Mouse (Mus musculus) liver, embryonic 12.5 days (tissue): Measurements from ENCODE around the gene Plekhf1. TPM values are rescaled to one million over a fixed set of nuclear protein-coding genes. Genes with fewer than 3 reads are reported as not detected.

Experiments
- ATAC-seq: fragments of 200-750 bp; cut with Nextera tagmentation; 2 replicates; pipeline ENCODE4 v1.8.0; 2017; ENCODE audit warnings: moderate number of reproducible peaks, mild to moderate bottlenecking, moderate library complexity
- H3K27ac ChIP-seq: fragments of 300-500 bp; sonication (generic); 2 replicates; pipeline ENCODE4 v1.5.1; 2016; ENCODE audit warnings: mild to moderate bottlenecking
- H3K27me3 ChIP-seq: fragments of 300-500 bp; sonication (generic); replicated peaks from 2 replicates; pipeline ENCODE4 v1.6.1; 2016; ENCODE audit warnings: mild to moderate bottlenecking, moderate library complexity
- H3K36me3 ChIP-seq: fragments of 300-500 bp; sonication (generic); 2 replicates; pipeline ENCODE4 v1.6.1; 2016; ENCODE audit warnings: mild to moderate bottlenecking, moderate library complexity
- H3K4me1 ChIP-seq: fragments of 300-500 bp; sonication (generic); 2 replicates; pipeline ENCODE4 v1.6.1; 2016
- H3K4me2 ChIP-seq: fragments of 300-500 bp; sonication (generic); 2 replicates; pipeline ENCODE4 v1.6.1; 2016; ENCODE audit warnings: mild to moderate bottlenecking, moderate library complexity
- H3K4me3 ChIP-seq: fragments of 300-500 bp; sonication (generic); 2 replicates; pipeline ENCODE4 v1.5.1; 2016; ENCODE audit warnings: mild to moderate bottlenecking, moderate library complexity
- H3K9ac ChIP-seq: fragments of 300-500 bp; sonication (generic); 2 replicates; pipeline ENCODE4 v1.6.1; 2016; ENCODE audit warnings: mild to moderate bottlenecking, moderate library complexity
- H3K9me3 ChIP-seq: fragments of 300-500 bp; sonication (generic); replicated peaks from 2 replicates; pipeline ENCODE4 v1.6.1; 2016; ENCODE audit warnings: mild to moderate bottlenecking, moderate library complexity
- WGBS: fragments of 180-500 bp; shearing (Covaris S2); methylation state at CpG from one replicate; pipeline ENCODE4 v1.1.7; 2016; ENCODE audit not compliant: insufficient replicate concordance; 5-methylcytosine and 5-hydroxymethylcytosine counted together
- polyA plus RNA-seq: library from polyadenylated mRNA; unstranded; fragments of >200 nt; fragmentation: Nextera tagmentation; extraction: Ambion mirVana; gene quantifications from 2 replicates; pipeline ENCODE4 v1.2.1, GENCODE M21; 2016

Gene Plekhf1
- polyA plus RNA-seq, 1 experiment from 2014 or later: 0.45 TPM

GRCm38 (mm10) chr7:38191571-38191970 is 36.2 kb downstream of the Plekhf1 start:
- H3K4me1 ChIP-seq: peaks cover 16% of the 10 kb centered on the region

GRCm38 (mm10) chr7:38191146-38191545 is 36.7 kb downstream of the Plekhf1 start:
- H3K4me2 ChIP-seq: no peak overlapping the region
- peaks cover 16% of the 10 kb centered on the region; the same call in 1 of the 2 replicates for H3K36me3 ChIP-seq
- no peak for ATAC-seq
- H3K4me3 ChIP-seq: no peak overlapping the region
- peaks cover 19% of the 10 kb centered on the region for H3K4me1 ChIP-seq
- no peak overlapping the region for H3K9ac ChIP-seq
- no peak overlapping the region for H3K27ac ChIP-seq
- 75% methylated on average over 8 of the region's 8 CpGs for WGBS
- H3K9me3 ChIP-seq: no peaks in the 10 kb centered on the region
- H3K27me3 ChIP-seq: no peaks in the 10 kb centered on the region

More at GRCm38 (mm10) chr7:38191571-38191970, 36.2 kb downstream of the Plekhf1 start:
- Histone ChIP-seq H3K27ac (no peak overlapping the region), H3K4me2 (no peak overlapping the region), H3K4me3 (no peak overlapping the region), H3K9ac (no peak overlapping the region), H3K27me3 (no peaks in the 10 kb centered on the region), H3K9me3 (no peaks in the 10 kb centered on the region), H3K36me3 (peaks cover 16% of the 10 kb centered on the region; the same call in 1 of the 2 replicates)
- 56% methylated on average over 10 of the region's 10 CpGs for WGBS
- no peak for ATAC-seq

- no peaks in the 10 kb centered on the region for H3K9me3 ChIP-seq
- no peak overlapping the region for H3K27ac ChIP-seq
- no peak overlapping the region for H3K9ac ChIP-seq
- no peak for ATAC-seq
- no peak overlapping the region for H3K4me3 ChIP-seq
- H3K4me1 ChIP-seq: peaks cover 19% of the 10 kb centered on the region
- no peak overlapping the region for H3K4me2 ChIP-seq
- no peaks in the 10 kb centered on the region for H3K27me3 ChIP-seq
- 81% methylated on average over 8 of the region's 8 CpGs for WGBS
- peaks cover 14% of the 10 kb centered on the region; the same call in 1 of the 2 replicates for H3K36me3 ChIP-seq
These were observed 37.6 kb downstream of the Plekhf1 start for GRCm38 (mm10) chr7:38190056-38190835.

GRCm38 (mm10) chr7:38189136-38189982 is 38.5 kb downstream of the Plekhf1 start:
- Histone ChIP-seq H3K4me1 (peaks cover 28% of the 10 kb centered on the region), H3K9ac (no peak overlapping the region), H3K4me3 (no peak overlapping the region), H3K27ac (peak overlapping the region; percentile 27; the same call in 1 of the 2 replicates), H3K4me2 (peak overlapping the region; percentile 0; the same call in 1 of the 2 replicates), H3K36me3 (peaks cover 8% of the 10 kb centered on the region; the same call in 1 of the 2 replicates), H3K27me3 (no peaks in the 10 kb centered on the region), H3K9me3 (no peaks in the 10 kb centered on the region)
- peak; percentile 42; the same call in 1 of the 2 replicates for ATAC-seq
- 34% methylated on average over 15 of the region's 15 CpGs for WGBS

- H3K9ac ChIP-seq: no peak overlapping the region
- 0 out of 2 replicates have a peak overlapping the region, but pooled peaks have one; percentile 27 for H3K27ac ChIP-seq
- H3K4me2 ChIP-seq: 0 out of 2 replicates have a peak overlapping the region, but pooled peaks have one; percentile 0
- 0 out of 2 replicates have a peak, but pooled peaks cover 7% of the 10 kb centered on the region for H3K36me3 ChIP-seq
- no peaks in the 10 kb centered on the region for H3K9me3 ChIP-seq
- H3K4me3 ChIP-seq: no peak overlapping the region
- WGBS: 65% methylated on average over 8 of the region's 8 CpGs
- H3K27me3 ChIP-seq: no peaks in the 10 kb centered on the region
- H3K4me1 ChIP-seq: peaks cover 34% of the 10 kb centered on the region
- no peak for ATAC-seq
These were observed 39.3 kb downstream of the Plekhf1 start for GRCm38 (mm10) chr7:38188281-38189075.

- Histone ChIP-seq H3K27me3 (no peaks in the 10 kb centered on the region), H3K9me3 (no peaks in the 10 kb centered on the region), H3K9ac (no peak overlapping the region), H3K4me1 (peaks cover 41% of the 10 kb centered on the region), H3K4me3 (no peak overlapping the region), H3K27ac (0 out of 2 replicates have a peak overlapping the region, but pooled peaks have one; percentile 21), H3K36me3 (0 out of 2 replicates have a peak, but pooled peaks cover 7% of the 10 kb centered on the region), H3K4me2 (no peak overlapping the region)
- WGBS: 37% methylated on average over 4 of the region's 4 CpGs
- no peak for ATAC-seq
These were observed 40.0 kb downstream of the Plekhf1 start for GRCm38 (mm10) chr7:38187796-38188195.

- Histone ChIP-seq H3K4me1 (peaks cover 43% of the 10 kb centered on the region), H3K27me3 (no peaks in the 10 kb centered on the region), H3K4me3 (no peak overlapping the region), H3K9ac (no peak overlapping the region), H3K9me3 (no peaks in the 10 kb centered on the region), H3K4me2 (no peak overlapping the region), H3K36me3 (0 out of 2 replicates have a peak, but pooled peaks cover 7% of the 10 kb centered on the region), H3K27ac (no peak overlapping the region; the same call in 1 of the 2 replicates)
- 22% methylated on average over 4 of the region's 4 CpGs for WGBS
- no peak for ATAC-seq
These were observed 41.0 kb downstream of the Plekhf1 start for GRCm38 (mm10) chr7:38186861-38187260.

- Histone ChIP-seq H3K36me3 (0 out of 2 replicates have a peak, but pooled peaks cover under 1% of the 10 kb centered on the region), H3K9me3 (no peaks in the 10 kb centered on the region), H3K4me1 (peaks cover 43% of the 10 kb centered on the region), H3K27ac (no peak overlapping the region), H3K4me3 (peak overlapping the region; percentile 70), H3K27me3 (no peaks in the 10 kb centered on the region), H3K4me2 (peak overlapping the region; percentile 94), H3K9ac (peak overlapping the region; percentile 15; the same call in 1 of the 2 replicates)
- no peak for ATAC-seq
- 74% methylated on average over 6 of the region's 6 CpGs for WGBS
These were observed 43.0 kb downstream of the Plekhf1 start for GRCm38 (mm10) chr7:38184786-38185185.

GRCm38 (mm10) chr7:38184418-38184745 is 43.4 kb downstream of the Plekhf1 start:
- no peak overlapping the region for H3K27ac ChIP-seq
- WGBS: 40% methylated on average over 1 of the region's 1 CpGs
- H3K4me3 ChIP-seq: peak overlapping the region; percentile 70
- H3K4me2 ChIP-seq: peak overlapping the region; percentile 94
- peak overlapping the region; percentile 72; the same call in 1 of the 2 replicates for H3K9ac ChIP-seq
- H3K36me3 ChIP-seq: no peaks in the 10 kb centered on the region
- no peak for ATAC-seq
- H3K4me1 ChIP-seq: peaks cover 43% of the 10 kb centered on the region
- no peaks in the 10 kb centered on the region for H3K9me3 ChIP-seq
- H3K27me3 ChIP-seq: no peaks in the 10 kb centered on the region

- WGBS: 2% methylated on average over 36 of the region's 36 CpGs
- peaks cover 43% of the 10 kb centered on the region for H3K4me1 ChIP-seq
- no peaks in the 10 kb centered on the region for H3K36me3 ChIP-seq
- no peaks in the 10 kb centered on the region for H3K27me3 ChIP-seq
- peak overlapping the region; percentile 94 for H3K4me2 ChIP-seq
- H3K9ac ChIP-seq: peak overlapping the region; percentile 72
- H3K4me3 ChIP-seq: peak overlapping the region; percentile 70
- peak overlapping the region; percentile 72 for H3K27ac ChIP-seq
- peak; percentile 81 for ATAC-seq
- H3K9me3 ChIP-seq: no peaks in the 10 kb centered on the region
These were observed 44.0 kb downstream of the Plekhf1 start for GRCm38 (mm10) chr7:38183709-38184417.
